Mouse (Mus musculus): ENCODE measurements around the gene Ints3.

The Ints3 gene
- long read RNA-seq, experiment 1, full-length matches to known transcripts: 8 of 22 reads
- long read RNA-seq, experiment 1, partial matches to known transcripts: 10 of 22 reads
- long read RNA-seq, experiment 1, other reads (novel, unspliced or antisense): 4 of 22 reads
- long read RNA-seq, experiment 2, full-length matches to known transcripts: 9 of 24 reads
- long read RNA-seq, experiment 2, partial matches to known transcripts: 13 of 24 reads
- long read RNA-seq, experiment 2, other reads (novel, unspliced or antisense): 2 of 24 reads

GRCm38 (mm10) chr3:90433381-90434020 is at the start of gene Ints3:
Gene Ints3 (minus strand): TSS chr3:90433622.
- intact Hi-C loops (cut with DNase I): no loop called here

- intact Hi-C loops (cut with DNase I): no loop called here
Observed at GRCm38 (mm10) chr3:90475831-90476611, 42.6 kb upstream of the Ints3 start, which contains the start of gene Ilf2. Gene Ilf2 (plus strand): TSS chr3:90476126.

GRCm38 (mm10) chr3:90475151-90475830 is 41.9 kb upstream of the Ints3 start:
- intact Hi-C loops (cut with DNase I): no loop called here

GRCm38 (mm10) chr3:90472213-90472612 is 38.8 kb upstream of the Ints3 start:
- intact Hi-C loops (cut with DNase I): no loop called here

- intact Hi-C loops (cut with DNase I): loop anchor here (2.0 to 10.0 kb wide), 2 partner anchors 55 to 173 kb away; partner anchors contain the start of gene Gatad2b
Observed at GRCm38 (mm10) chr3:90467618-90468300, 34.3 kb upstream of the Ints3 start.

GRCm38 (mm10) chr3:90466311-90466766 is 32.9 kb upstream of the Ints3 start:
- intact Hi-C loops (cut with DNase I): loop anchor here (2.0 to 10.0 kb wide), 2 partner anchors 54 to 172 kb away; partner anchors contain the start of gene Gatad2b

- intact Hi-C loops (cut with DNase I): loop anchor here (2.0 to 10.0 kb wide), 2 partner anchors 53 to 171 kb away; partner anchors contain the start of gene Gatad2b
Observed at GRCm38 (mm10) chr3:90465686-90466310, 32.4 kb upstream of the Ints3 start, which contains the start of gene Npr1. Gene Npr1 (minus strand): TSS chr3:90465866.

GRCm38 (mm10) chr3:90465081-90465685 is 31.8 kb upstream of the Ints3 start:
- intact Hi-C loops (cut with DNase I): loop anchor here (10.0 kb wide), 1 partner anchor 170 kb away; the partner anchor contains the start of gene Gatad2b

- intact Hi-C loops (cut with DNase I): loop anchor here (10.0 kb wide), 1 partner anchor 170 kb away; the partner anchor contains the start of gene Gatad2b
Observed at GRCm38 (mm10) chr3:90464552-90465080, 31.2 kb upstream of the Ints3 start.

GRCm38 (mm10) chr3:90462579-90462978 is 29.2 kb upstream of the Ints3 start:
- intact Hi-C loops (cut with DNase I): loop anchor here (10.0 kb wide), 1 partner anchor 168 kb away; the partner anchor contains the start of gene Gatad2b

GRCm38 (mm10) chr3:90461935-90462334 is 28.5 kb upstream of the Ints3 start:
- intact Hi-C loops (cut with DNase I): loop anchor here (10.0 kb wide), 1 partner anchor 167 kb away; the partner anchor contains the start of gene Gatad2b

GRCm38 (mm10) chr3:90460315-90460714 is 26.9 kb upstream of the Ints3 start:
- intact Hi-C loops (cut with DNase I): loop anchor here (10.0 kb wide), 1 partner anchor 166 kb away; the partner anchor contains the start of gene Gatad2b

GRCm38 (mm10) chr3:90459727-90460126 is 26.3 kb upstream of the Ints3 start:
- intact Hi-C loops (cut with DNase I): loop anchor here (10.0 kb wide), 1 partner anchor 165 kb away; the partner anchor contains the start of gene Gatad2b

- intact Hi-C loops (cut with DNase I): no loop called here
Observed at GRCm38 (mm10) chr3:90454931-90455330, 21.5 kb upstream of the Ints3 start.

GRCm38 (mm10) chr3:90451396-90452095 is 18.1 kb upstream of the Ints3 start:
- intact Hi-C loops (cut with DNase I): no loop called here

GRCm38 (mm10) chr3:90450874-90451273 is 17.5 kb upstream of the Ints3 start:
- intact Hi-C loops (cut with DNase I): no loop called here

- intact Hi-C loops (cut with DNase I): no loop called here
Observed at GRCm38 (mm10) chr3:90448626-90449025, 15.2 kb upstream of the Ints3 start.

GRCm38 (mm10) chr3:90447123-90447494 is 13.7 kb upstream of the Ints3 start:
- intact Hi-C loops (cut with DNase I): no loop called here
